In genomic region chr3:98312867-98313266, GRCm38 (mm10) we compare ENCODE assay signal across 7 mouse cellular contexts. TPM values are rescaled to one million over a fixed set of nuclear protein-coding genes. Genes with fewer than 3 reads are reported as not detected.
DNase-seq lines count a peak whose midpoint lies in the region; ATAC-seq and TF ChIP-seq lines count a peak whose summit lies in the region.

No protein-coding gene starts in this region.

- WGBS in forebrain, embryonic 12.5 days, result 36% methylated on average over 7 of the region's 7 CpGs
- 42% methylated on average over 7 of the region's 7 CpGs for WGBS in hindbrain, embryonic 12.5 days

- no peak overlapping the region for H3K4me2 ChIP-seq in forebrain, embryonic 12.5 days
- no peak overlapping the region for H3K4me2 ChIP-seq in hindbrain, embryonic 12.5 days (replicated peaks)

- H3K4me3 ChIP-seq in MEL (ENCODE audit: control insufficient read depth in 1 of 2, insufficient read depth in 1 of 2, low read depth in 2 of 2, low read length in 2 of 2), result no peak overlapping the region
- H3K4me3 ChIP-seq in forebrain, embryonic 12.5 days (replicated peaks), result no peak overlapping the region
- no peak overlapping the region for H3K4me3 ChIP-seq in hindbrain, embryonic 12.5 days

- ATAC-seq in forebrain, embryonic 12.5 days (ENCODE audit: low FRiP score), result peak; percentile 57
- peak; percentile 57 for ATAC-seq in hindbrain, embryonic 12.5 days (ENCODE audit: low FRiP score)

- no peaks in the 10 kb centered on the region for H3K79me2 ChIP-seq in MEL (ENCODE audit: control insufficient read depth, insufficient read depth, low read length, poor library complexity)

- H3K4me1 ChIP-seq in MEL (ENCODE audit: control insufficient read depth in 1 of 2, insufficient read depth in 2 of 2, low read length in 2 of 2), result no peaks in the 10 kb centered on the region; a peak in 1 of 4 replicates
- peaks cover 9% of the 10 kb centered on the region for H3K4me1 ChIP-seq in forebrain, embryonic 12.5 days
- H3K4me1 ChIP-seq in hindbrain, embryonic 12.5 days, result peaks cover 8% of the 10 kb centered on the region

- H3K27ac ChIP-seq in MEL (ENCODE audit: control insufficient read depth, low read depth, low read length), result no peak overlapping the region
- H3K27ac ChIP-seq in forebrain, embryonic 12.5 days, result no peak overlapping the region
- H3K27ac ChIP-seq in hindbrain, embryonic 12.5 days, result no peak overlapping the region

- peaks cover 0 to 7% of the 10 kb centered on the region in 2 experiments; a peak in 2 of 4 replicates for H3K36me3 ChIP-seq in MEL (ENCODE audit: control insufficient read depth in 1 of 2, insufficient read depth in 2 of 2, low read length in 2 of 2)
- H3K36me3 ChIP-seq in forebrain, embryonic 12.5 days (replicated peaks), result peaks cover 28% of the 10 kb centered on the region
- H3K36me3 ChIP-seq in hindbrain, embryonic 12.5 days, result 0 out of 2 replicates have a peak, but pooled peaks cover 3% of the 10 kb centered on the region

- TF ChIP-seq RAD21 in MEL (IDR thresholded peaks at IDR 0.05; ENCODE audit: low read depth, low read length), result peak; percentile 72

- H3K9me3 ChIP-seq in MEL (replicated peaks; ENCODE audit: insufficient read depth, low read length), result no peaks in the 10 kb centered on the region
- no peaks in the 10 kb centered on the region for H3K9me3 ChIP-seq in forebrain, embryonic 12.5 days
- no peaks in the 10 kb centered on the region for H3K9me3 ChIP-seq in hindbrain, embryonic 12.5 days (replicated peaks)

- H3K9ac ChIP-seq in MEL (ENCODE audit: control insufficient read depth, low read depth, low read length, poor library complexity, severe bottlenecking), result no peak overlapping the region
- no peak overlapping the region for H3K9ac ChIP-seq in forebrain, embryonic 12.5 days
- no peak overlapping the region for H3K9ac ChIP-seq in hindbrain, embryonic 12.5 days

- DNase-seq in MEL (ENCODE audit: low read depth, low spot score), result peak; percentile 51
- peak; percentile 71 for DNase-seq in adrenal gland, postnatal 10 days
- DNase-seq in layer of hippocampus, postnatal 10 days (ENCODE audit: low spot score in 2 of 2), result peak; percentile 74 to 79
- DNase-seq in mesoderm, embryonic 11.5 days (ENCODE audit: low read depth, low spot score), result peak; percentile 78
- peak; percentile 17 for DNase-seq in skeletal muscle tissue, adult 2 months (ENCODE audit: low read depth, low spot score)

- 0 out of 4 replicates have a peak, but pooled peaks of 1 of the 2 experiments have one; percentile 11 for TF ChIP-seq POLR2A in MEL (IDR thresholded peaks at IDR 0.05; ENCODE audit: control insufficient read depth in 1 of 2, insufficient read depth in 1 of 2, low read depth in 1 of 2, low read length in 2 of 2, poor library complexity in 1 of 2)

- no peak for TF ChIP-seq EP300 in MEL (IDR thresholded peaks at IDR 0.05; ENCODE audit: low read depth in 1 of 2, low read length in 2 of 2)

- peak; percentile 51 to 90 (median 71) for TF ChIP-seq CTCF in MEL (IDR thresholded peaks at IDR 0.05 in 2 of 3, conservative IDR thresholded peaks at IDR 0.05 in 1 of 3; ENCODE audit: control insufficient read depth in 1 of 3, insufficient read depth in 1 of 3, low read depth in 2 of 3, low read length in 3 of 3, poor library complexity in 1 of 3, severe bottlenecking in 1 of 3)

- no peaks in the 10 kb centered on the region for H3K27me3 ChIP-seq in MEL (ENCODE audit: control insufficient read depth in 1 of 2, insufficient read depth in 2 of 2, low read length in 2 of 2)
- H3K27me3 ChIP-seq in forebrain, embryonic 12.5 days, result no peaks in the 10 kb centered on the region
- H3K27me3 ChIP-seq in hindbrain, embryonic 12.5 days, result no peaks in the 10 kb centered on the region

TF ChIP-seq in MEL, 35 proteins besides CTCF, POLR2A, EP300 and RAD21:
- no peak for TF ChIP-seq SIN3A (IDR thresholded peaks at IDR 0.05; ENCODE audit: low read length)
- TF ChIP-seq ZMIZ1 (IDR thresholded peaks at IDR 0.05; ENCODE audit: low read depth, low read length), result no peak
- TF ChIP-seq POLR2AphosphoS5 (IDR thresholded peaks at IDR 0.05; ENCODE audit: borderline replicate concordance, low read depth, low read length), result no peak
- no peak for TF ChIP-seq KAT2A (conservative IDR thresholded peaks at IDR 0.05; ENCODE audit: low read depth, low read length)
- TF ChIP-seq GABPA (IDR thresholded peaks at IDR 0.05; ENCODE audit: low read depth, low read length), result no peak
- peak; percentile 77 for TF ChIP-seq SMC3 (IDR thresholded peaks at IDR 0.05; ENCODE audit: low read depth, low read length)
- no peak for TF ChIP-seq CHD1 (IDR thresholded peaks at IDR 0.05; ENCODE audit: low read depth, low read length)
- TF ChIP-seq HCFC1 (IDR thresholded peaks at IDR 0.05; ENCODE audit: low read depth, low read length), result no peak
- TF ChIP-seq TCF12 (IDR thresholded peaks at IDR 0.05; ENCODE audit: low read depth, low read length), result no peak
- TF ChIP-seq ELF1 (IDR thresholded peaks at IDR 0.05; ENCODE audit: low read depth, low read length), result no peak
- TF ChIP-seq ZNF384 (IDR thresholded peaks at IDR 0.05; ENCODE audit: low read depth, low read length), result no peak
- TF ChIP-seq ZC3H11A (IDR thresholded peaks at IDR 0.05; ENCODE audit: low read depth, low read length), result peak; percentile 53

RNA-seq across cellular contexts. Expression of gene Phgdh, which starts 26.9 kb away (rescaled TPM):
- 247 and 310 TPM in 2 replicates for total RNA-seq in MEL (2012; rRNA removed)
- 100 to 1,000 TPM in 1 of 2 experiments, not detected in 1; 303 TPM for polyA plus RNA-seq in MEL (2012; ENCODE audit: insufficient read depth in 1 of 2, insufficient read length in 2 of 2, low read depth in 1 of 2, low replicate concordance in 2 of 2, missing spikeins in 1 of 2)
- 10 to 100 TPM; 32.4 to 33.0 TPM for total RNA-seq in adrenal gland, postnatal 10 days (2021)
- 274 and 277 TPM in 2 replicates for polyA plus RNA-seq in forebrain, embryonic 12.5 days (2016; fragmentation: Nextera tagmentation; extraction: Ambion mirVana)
- polyA plus RNA-seq in hindbrain, embryonic 12.5 days (2016; fragmentation: Nextera tagmentation; extraction: Ambion mirVana), result 201 and 240 TPM in 2 replicates
- total RNA-seq in layer of hippocampus, postnatal 10 days (2021), result 10 to 100 TPM; 78.3 to 94.2 TPM

RNA-seq across cellular contexts. Expression of gene Hmgcs2, which starts 32.6 kb away (rescaled TPM):
- total RNA-seq in MEL (2012; rRNA removed), result 0.12 and 0.20 TPM in 2 replicates
- polyA plus RNA-seq in MEL (2012; ENCODE audit: insufficient read depth in 1 of 2, insufficient read length in 2 of 2, low read depth in 1 of 2, low replicate concordance in 2 of 2, missing spikeins in 1 of 2), result under 1 TPM in 1 of 2 experiments, not detected in 1; 0.81 TPM
- total RNA-seq in adrenal gland, postnatal 10 days (2021), result 100 to 1,000 TPM; 157 to 462 TPM
- 0.94 and 1.3 TPM in 2 replicates for polyA plus RNA-seq in forebrain, embryonic 12.5 days (2016; fragmentation: Nextera tagmentation; extraction: Ambion mirVana)
- polyA plus RNA-seq in hindbrain, embryonic 12.5 days (2016; fragmentation: Nextera tagmentation; extraction: Ambion mirVana), result 4.0 and 5.6 TPM in 2 replicates
- 10 to 100 TPM; 11.5 to 13.6 TPM for total RNA-seq in layer of hippocampus, postnatal 10 days (2021)

Comparison
In these comparisons a context has a peak if more than half of its experiments do, and no peak if none do; other contexts are left out.
1. DNase-seq: peak in every context shown above with its lines; median percentile 78 in mesoderm, embryonic 11.5 days; 76 in layer of hippocampus, postnatal 10 days; 71 in adrenal gland, postnatal 10 days; 51 in MEL; 17 in skeletal muscle tissue, adult 2 months.
2. RNA of gene Hmgcs2, which starts 32.6 kb away (total RNA-seq): 157 to 462 TPM in adrenal gland, postnatal 10 days and 11.5 to 13.6 TPM in layer of hippocampus, postnatal 10 days; 0.12 to 0.20 TPM in MEL; every median in the first group is over 10 times any median in the second.